Mouse (Mus musculus) thymus, adult 2 months (tissue): ENCODE results near the gene Pfkm. TPM values are rescaled to one million over a fixed set of nuclear protein-coding genes. Genes with fewer than 3 reads are reported as not detected.
A peak's percentile ranks its signal among the peaks of the same experiment; 100 is the strongest.

Experiments
- DNase-seq: peaks from one replicate; pipeline ENCODE4 v3.0.0; 2021
- H3K27ac ChIP-seq: fragments of 200-500 bp; 2 replicates; pipeline ENCODE4 v1.5.1; 2012; ENCODE audit warnings: low read length, control low read depth; ENCODE audit not compliant: control insufficient read depth, insufficient read depth
- H3K27me3 ChIP-seq: fragments of 200-500 bp; 2 replicates; pipeline ENCODE4 v1.6.1; 2012; ENCODE audit warnings: mild to moderate bottlenecking, low read length, moderate library complexity, mixed read lengths; ENCODE audit not compliant: control insufficient read depth, insufficient read depth
- H3K36me3 ChIP-seq: fragments of 200-500 bp; 2 replicates; pipeline ENCODE4 v1.6.1; 2012; ENCODE audit warnings: mild to moderate bottlenecking, low read length, moderate library complexity; ENCODE audit not compliant: control insufficient read depth, insufficient read depth
- H3K4me1 ChIP-seq: fragments of 200-500 bp; replicated peaks from 2 replicates; pipeline ENCODE4 v1.6.1; 2012; ENCODE audit warnings: low read length; ENCODE audit not compliant: control insufficient read depth, insufficient read depth
- H3K4me3 ChIP-seq: fragments of 200-500 bp; 2 replicates; pipeline ENCODE4 v1.5.1; 2012; ENCODE audit warnings: mild to moderate bottlenecking, low read length, control low read depth, moderate library complexity; ENCODE audit not compliant: control insufficient read depth, insufficient read depth
- CTCF ChIP-seq: fragments of 200-500 bp; IDR thresholded peaks from 2 replicates; pipeline ENCODE4 v1.5.1; 2012; ENCODE audit warnings: mild to moderate bottlenecking, control low read depth, low read length, moderate library complexity, borderline replicate concordance; ENCODE audit not compliant: control insufficient read depth, poor library complexity, insufficient read depth; ENCODE audit errors: extremely low read depth
- POLR2A ChIP-seq: fragments of 200-500 bp; IDR thresholded peaks from 2 replicates; pipeline ENCODE4 v1.6.1; 2012; ENCODE audit warnings: mild to moderate bottlenecking, low read length, control low read depth, moderate library complexity; ENCODE audit not compliant: control insufficient read depth, poor library complexity, insufficient read depth; ENCODE audit errors: extremely low read depth
- WGBS: fragments of 180-500 bp; shearing (Covaris S2); methylation state at CpG from one replicate; pipeline ENCODE4 v1.1.7; 2018; 5-methylcytosine and 5-hydroxymethylcytosine counted together
- polyA plus RNA-seq: library from polyadenylated mRNA; depleted of rRNA; stranded (reverse); fragments of >200 nt; gene quantifications from 2 replicates; pipeline ENCODE4 v1.2.3, GENCODE M21; 2012; rRNA removed

Gene Pfkm
- 24.3 and 44.9 TPM in 2 replicates for polyA plus RNA-seq

GRCm38 (mm10) chr15:98092372-98093120, at the start of gene Pfkm:
Pfkm (plus strand) TSS chr15:98092589.
- Histone ChIP-seq H3K4me1 (peaks cover 9% of the 10 kb centered on the region), H3K4me3 (peak within 1 kb of the TSS; percentile 89), H3K27ac (peak within 1 kb of the TSS; percentile 75), H3K36me3 (no peaks in the 10 kb centered on the region; the same call in 1 of the 2 replicates), H3K27me3 (no peaks in the 10 kb centered on the region)
- no peak; the same call in 1 of the 2 replicates for TF ChIP-seq CTCF
- no peak for TF ChIP-seq POLR2A
- 0% methylated on average over 30 of the region's 30 CpGs for WGBS
- DNase-seq: no peak

DNA sequence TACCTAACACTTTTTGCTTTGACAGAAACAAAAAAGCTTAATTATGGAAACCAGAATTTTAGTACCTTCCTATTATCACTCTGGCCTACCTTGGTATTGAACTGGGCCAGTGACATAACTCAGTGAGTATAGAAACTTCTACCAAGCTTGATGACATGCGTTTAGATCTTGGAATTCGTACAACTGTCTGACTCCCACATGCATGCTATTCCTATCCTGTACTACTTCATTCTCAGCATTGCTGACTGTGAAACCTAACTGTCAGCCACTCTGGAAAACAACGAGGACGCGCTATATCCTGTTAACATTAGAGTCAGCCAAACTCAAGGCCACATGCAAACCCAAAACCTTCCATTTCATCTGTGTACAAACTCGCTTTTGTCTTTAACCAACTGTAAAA, 48.4 kb upstream of the Pfkm start:
- H3K27me3 ChIP-seq: no peaks in the 10 kb centered on the region
- no peak for DNase-seq
- H3K27ac ChIP-seq: no peak overlapping the region
- H3K4me3 ChIP-seq: no peak overlapping the region
- H3K4me1 ChIP-seq: no peaks in the 10 kb centered on the region
- 95% methylated on average over 6 of the region's 6 CpGs for WGBS
- peaks cover 99% of the 10 kb centered on the region for H3K36me3 ChIP-seq
- no peak for TF ChIP-seq POLR2A
- TF ChIP-seq CTCF: no peak

GRCm38 (mm10) chr15:98044387-98044786, 48.0 kb upstream of the Pfkm start:
- Histone ChIP-seq H3K4me3 (no peak overlapping the region), H3K27me3 (no peaks in the 10 kb centered on the region), H3K27ac (no peak overlapping the region), H3K36me3 (peaks cover 99% of the 10 kb centered on the region), H3K4me1 (no peaks in the 10 kb centered on the region)
- TF ChIP-seq POLR2A: no peak
- TF ChIP-seq CTCF: no peak
- DNase-seq: no peak
- 98% methylated on average over 5 of the region's 5 CpGs for WGBS

- 95% methylated on average over 13 of the region's 13 CpGs for WGBS
- H3K4me1 ChIP-seq: no peaks in the 10 kb centered on the region
- DNase-seq: no peak
- no peak for TF ChIP-seq CTCF
- TF ChIP-seq POLR2A: no peak
- no peaks in the 10 kb centered on the region for H3K27me3 ChIP-seq
- H3K36me3 ChIP-seq: peaks cover 86% of the 10 kb centered on the region
- no peak overlapping the region for H3K27ac ChIP-seq
- H3K4me3 ChIP-seq: no peak overlapping the region
These were observed 43.3 kb upstream of the Pfkm start for GRCm38 (mm10) chr15:98048918-98049700.

DNA sequence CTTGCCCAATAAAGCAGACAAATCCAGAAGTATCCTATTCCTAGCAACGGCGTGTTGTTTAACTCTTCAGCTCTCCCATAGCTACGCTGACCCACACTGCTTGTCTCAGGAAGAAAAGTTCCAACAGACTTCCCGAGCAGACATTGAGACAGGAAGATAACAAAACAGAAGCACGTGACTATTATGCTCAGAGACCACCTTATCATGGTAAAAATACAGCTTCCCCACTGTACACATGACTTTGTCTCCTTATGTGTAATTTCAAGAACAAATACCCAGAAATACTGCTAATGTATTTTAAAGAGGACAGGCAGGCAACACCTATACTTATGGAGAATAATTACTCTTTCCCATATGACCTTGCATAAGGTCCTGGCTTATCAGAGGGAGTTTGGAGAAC, 40.7 kb upstream of the Pfkm start:
- WGBS: 93% methylated on average over 5 of the region's 5 CpGs
- H3K27me3 ChIP-seq: no peaks in the 10 kb centered on the region
- TF ChIP-seq CTCF (no peak), POLR2A (no peak)
- peaks cover 78% of the 10 kb centered on the region for H3K36me3 ChIP-seq
- no peak overlapping the region for H3K4me3 ChIP-seq
- no peak overlapping the region for H3K27ac ChIP-seq
- H3K4me1 ChIP-seq: no peaks in the 10 kb centered on the region
- no peak for DNase-seq

- no peak for TF ChIP-seq POLR2A
- no peak for TF ChIP-seq CTCF
- Histone ChIP-seq H3K36me3 (peaks cover 72% of the 10 kb centered on the region), H3K27ac (no peak overlapping the region), H3K4me3 (no peak overlapping the region), H3K4me1 (no peaks in the 10 kb centered on the region), H3K27me3 (no peaks in the 10 kb centered on the region)
- 71% methylated on average over 5 of the region's 5 CpGs for WGBS
- DNase-seq: peak; percentile 20
These were observed 37.1 kb upstream of the Pfkm start for GRCm38 (mm10) chr15:98055246-98055645.
